Mouse (Mus musculus) hindbrain, embryonic 10.5 days (tissue): ENCODE measurements at regions not wholly inside any gene's neighbourhood (a gene's known extent, or its start where the extent isn't known, plus 50 kb on each side); places are given as distances from the start of the nearest gene placed in this dataset.
A peak's percentile ranks its signal among the peaks of the same experiment; 100 is the strongest.
"Not testable (repeated sequence)": the region's sequence is repeated elsewhere in the genome, so short reads cannot be mapped to it uniquely, and the experiment has no call there.

ENCODE experiments used
- DNase-seq: peaks from one replicate; pipeline ENCODE4 v3.0.0-alpha.2; 2017; ENCODE audit warnings: low spot score
- H3K27ac ChIP-seq: fragments of 300-500 bp; sonication (generic); 2 replicates; pipeline ENCODE4 v1.5.1; 2016; ENCODE audit warnings: mild to moderate bottlenecking, moderate library complexity
- H3K27me3 ChIP-seq: fragments of 300-500 bp; sonication (generic); 2 replicates; pipeline ENCODE4 v1.6.1; 2016; ENCODE audit warnings: mild to moderate bottlenecking; ENCODE audit not compliant: poor library complexity, insufficient read depth, severe bottlenecking
- H3K36me3 ChIP-seq: fragments of 300-500 bp; sonication (generic); 2 replicates; pipeline ENCODE4 v1.6.1; 2016; ENCODE audit warnings: mild to moderate bottlenecking, moderate library complexity
- H3K4me1 ChIP-seq: fragments of 300-500 bp; sonication (generic); replicated peaks from 2 replicates; pipeline ENCODE4 v1.6.1; 2016; ENCODE audit warnings: mild to moderate bottlenecking
- H3K4me3 ChIP-seq: fragments of 300-500 bp; sonication (generic); 2 replicates; pipeline ENCODE4 v1.5.1; 2016; ENCODE audit warnings: mild to moderate bottlenecking, moderate library complexity
- H3K9me3 ChIP-seq: fragments of 300-500 bp; sonication (generic); 2 replicates; pipeline ENCODE4 v1.6.1; 2016; ENCODE audit warnings: mild to moderate bottlenecking, moderate library complexity
- WGBS: fragments of 180-500 bp; shearing (Covaris S2); methylation state at CpG from one replicate; pipeline ENCODE4 v1.1.7; 2016; 5-methylcytosine and 5-hydroxymethylcytosine counted together

- 0 out of 2 replicates have a peak, but pooled peaks cover 4% of the 10 kb centered on the region for H3K9me3 ChIP-seq
- WGBS, result 92% methylated on average over 1 of the region's 1 CpGs
- H3K27me3 ChIP-seq, result no peaks in the 10 kb centered on the region
- no peaks in the 10 kb centered on the region for H3K36me3 ChIP-seq
- H3K4me1 ChIP-seq, result no peaks in the 10 kb centered on the region
- no peak for DNase-seq
- no peak overlapping the region for H3K4me3 ChIP-seq
- H3K27ac ChIP-seq, result no peak overlapping the region
Measured at GRCm38 (mm10) chr6:68750451-68750850, 1214.9 kb upstream of the Tacstd2 start.

GRCm38 (mm10) chr6:68749699-68750098 is 1214.1 kb upstream of the Tacstd2 start:
- DNase-seq, result no peak
- WGBS, result 79% methylated on average over 3 of the region's 3 CpGs
- H3K36me3 ChIP-seq, result no peaks in the 10 kb centered on the region

GRCm38 (mm10) chr6:68738573-68738972 is 1203.0 kb upstream of the Tacstd2 start:
- Histone ChIP-seq H3K4me3 (no peak overlapping the region), H3K27me3 (no peaks in the 10 kb centered on the region), H3K4me1 (no peaks in the 10 kb centered on the region), H3K36me3 (no peaks in the 10 kb centered on the region), H3K9me3 (0 out of 2 replicates have a peak, but pooled peaks cover 2% of the 10 kb centered on the region), H3K27ac (no peak overlapping the region)
- DNase-seq, result no peak

More at GRCm38 (mm10) chr6:68749699-68750098, 1214.1 kb upstream of the Tacstd2 start:
- Histone ChIP-seq H3K4me3 (no peak overlapping the region), H3K4me1 (no peaks in the 10 kb centered on the region), H3K27ac (no peak overlapping the region), H3K9me3 (0 out of 2 replicates have a peak, but pooled peaks cover 4% of the 10 kb centered on the region), H3K27me3 (no peaks in the 10 kb centered on the region)

GRCm38 (mm10) chr6:68736647-68737046 is 1201.1 kb upstream of the Tacstd2 start:
- Histone ChIP-seq H3K27ac (no peak overlapping the region), H3K4me1 (no peaks in the 10 kb centered on the region), H3K4me3 (no peak overlapping the region), H3K9me3 (no peaks in the 10 kb centered on the region), H3K36me3 (no peaks in the 10 kb centered on the region), H3K27me3 (no peaks in the 10 kb centered on the region)
- 92% methylated on average over 3 of the region's 3 CpGs for WGBS
- no peak for DNase-seq

DNA sequence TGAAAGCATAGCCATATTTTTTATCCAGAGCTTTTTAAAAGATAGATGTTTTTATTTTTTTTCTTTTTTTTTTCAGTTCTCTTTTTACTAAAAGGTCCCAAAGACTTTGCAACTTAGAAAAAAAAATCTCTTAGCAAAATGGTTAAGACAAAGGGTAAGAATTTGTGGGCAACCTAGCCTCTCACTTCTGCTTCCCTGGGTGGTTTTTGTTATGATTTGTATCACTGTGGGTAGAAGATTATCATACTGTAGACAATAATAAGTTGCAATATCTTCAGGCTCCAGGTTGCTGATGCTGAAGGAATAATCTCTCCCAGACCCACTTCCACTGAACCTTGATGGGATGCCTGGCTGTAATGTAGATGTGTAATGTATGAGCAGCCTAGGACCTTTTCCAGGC is 1200.5 kb upstream of the Tacstd2 start:
- Histone ChIP-seq H3K27ac (no peak overlapping the region), H3K36me3 (no peaks in the 10 kb centered on the region), H3K27me3 (no peaks in the 10 kb centered on the region), H3K4me3 (no peak overlapping the region), H3K4me1 (no peaks in the 10 kb centered on the region), H3K9me3 (no peaks in the 10 kb centered on the region)
- no peak for DNase-seq

GRCm38 (mm10) chr6:68711084-68711483 is 1175.5 kb upstream of the Tacstd2 start:
- not testable (repeated sequence) for DNase-seq, H3K4me3 ChIP-seq, H3K27me3 ChIP-seq, H3K4me1 ChIP-seq, H3K9me3 ChIP-seq, H3K36me3 ChIP-seq, H3K27ac ChIP-seq
- WGBS, result 86% methylated on average over 1 of the region's 1 CpGs

GRCm38 (mm10) chr6:68704291-68704800 is 1168.8 kb upstream of the Tacstd2 start:
- H3K9me3 ChIP-seq, H3K4me3 ChIP-seq, H3K27me3 ChIP-seq, H3K4me1 ChIP-seq, H3K27ac ChIP-seq, H3K36me3 ChIP-seq, DNase-seq: not testable (repeated sequence)

GRCm38 (mm10) chr6:68680792-68681110 is 1145.2 kb upstream of the Tacstd2 start:
- not testable (repeated sequence) for H3K9me3 ChIP-seq, H3K27me3 ChIP-seq, H3K27ac ChIP-seq, H3K4me1 ChIP-seq, H3K4me3 ChIP-seq, DNase-seq, H3K36me3 ChIP-seq

DNA sequence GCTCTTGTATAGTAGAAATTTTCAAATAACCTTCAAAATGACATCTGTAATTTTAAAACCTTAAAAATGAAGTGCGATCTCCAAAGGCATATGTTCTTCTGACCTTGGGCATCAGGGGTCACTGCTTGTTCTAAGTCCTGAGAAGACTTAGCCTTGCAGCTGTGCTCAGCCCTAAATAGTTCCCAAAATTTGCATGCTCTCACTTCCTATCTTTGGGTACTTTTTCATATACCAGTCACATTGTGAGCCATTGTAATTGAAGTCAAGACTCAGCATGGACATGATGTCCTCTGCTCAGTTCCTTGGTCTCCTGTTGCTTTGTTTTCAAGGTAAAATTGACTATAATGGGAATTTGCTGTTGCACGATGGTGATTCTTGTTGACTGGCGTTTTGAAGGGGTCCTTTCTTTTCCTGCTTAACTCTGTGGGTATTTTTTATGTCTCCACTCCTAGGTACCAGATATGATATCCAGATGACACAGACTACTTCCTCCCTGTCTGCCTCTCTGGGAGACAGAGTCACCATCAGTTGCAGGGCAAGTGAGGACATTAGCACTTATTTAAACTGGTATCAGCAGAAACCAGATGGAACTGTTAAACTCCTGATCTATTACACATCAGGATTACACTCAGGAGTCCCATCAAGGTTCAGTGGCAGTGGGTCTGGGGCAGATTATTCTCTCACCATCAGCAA is 1144.6 kb upstream of the Tacstd2 start:
- 88% methylated on average over 3 of the region's 3 CpGs for WGBS
- Histone ChIP-seq H3K4me3 (no peak overlapping the region), H3K27ac (no peak overlapping the region), H3K27me3 (no peaks in the 10 kb centered on the region), H3K4me1 (no peaks in the 10 kb centered on the region), H3K36me3 (no peaks in the 10 kb centered on the region), H3K9me3 (no peaks in the 10 kb centered on the region)
- no peak for DNase-seq

GRCm38 (mm10) chr6:68668433-68668832 is 1132.8 kb upstream of the Tacstd2 start:
- H3K27me3 ChIP-seq, H3K4me1 ChIP-seq, H3K9me3 ChIP-seq, H3K27ac ChIP-seq, H3K36me3 ChIP-seq, H3K4me3 ChIP-seq: not testable (repeated sequence)
- WGBS, result under 1% methylated on average over 10 of the region's 10 CpGs
- DNase-seq, result peak; percentile 61

- H3K27me3 ChIP-seq, H3K36me3 ChIP-seq, H3K4me1 ChIP-seq, H3K27ac ChIP-seq, H3K4me3 ChIP-seq, DNase-seq, H3K9me3 ChIP-seq: not testable (repeated sequence)
Measured at GRCm38 (mm10) chr6:68632309-68632708, 1096.7 kb upstream of the Tacstd2 start.

- 79% methylated on average over 1 of the region's 1 CpGs for WGBS
- H3K9me3 ChIP-seq, result 0 out of 2 replicates have a peak, but pooled peaks cover 6% of the 10 kb centered on the region
- no peak for DNase-seq
- H3K4me3 ChIP-seq, result no peak overlapping the region
- H3K27me3 ChIP-seq, result no peaks in the 10 kb centered on the region
- no peaks in the 10 kb centered on the region for H3K4me1 ChIP-seq
- H3K36me3 ChIP-seq, result no peaks in the 10 kb centered on the region
- no peak overlapping the region for H3K27ac ChIP-seq
Measured at GRCm38 (mm10) chr6:68631787-68632186, 1096.2 kb upstream of the Tacstd2 start.

DNA sequence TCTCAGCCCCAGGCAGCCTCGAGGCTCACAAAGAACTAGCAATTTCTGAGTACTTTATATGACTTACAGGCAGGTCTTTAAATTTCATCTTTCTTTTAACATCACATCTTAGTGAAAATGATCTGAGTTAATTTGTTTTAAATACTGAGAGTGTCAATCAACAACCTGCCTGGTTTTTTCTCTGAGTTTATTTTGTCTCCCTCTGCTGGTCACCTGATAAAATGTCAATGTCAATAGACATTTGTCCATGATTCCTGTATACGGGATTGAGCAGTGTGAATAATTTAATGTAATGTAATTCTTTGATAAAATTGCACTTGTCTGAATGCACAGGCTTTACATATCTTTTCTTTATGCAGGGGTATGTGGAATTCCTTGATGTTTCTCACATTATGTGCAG is 1070.4 kb upstream of the Tacstd2 start:
- no peaks in the 10 kb centered on the region for H3K4me1 ChIP-seq
- H3K27me3 ChIP-seq, result no peaks in the 10 kb centered on the region
- H3K36me3 ChIP-seq, result no peaks in the 10 kb centered on the region
- DNase-seq, result no peak
- no peak overlapping the region for H3K27ac ChIP-seq
- WGBS, result 90% methylated on average over 2 of the region's 2 CpGs
- H3K9me3 ChIP-seq, result 0 out of 2 replicates have a peak, but pooled peaks cover 12% of the 10 kb centered on the region
- H3K4me3 ChIP-seq, result no peak overlapping the region
